Mouse (Mus musculus): ENCODE measurements at regions not wholly inside any gene's neighbourhood (a gene's known extent, or its start where the extent isn't known, plus 50 kb on each side); places are given as distances from the start of the nearest gene placed in this dataset.

- TF ChIP-seq POLR2A (IDR thresholded peaks at IDR 0.05; ENCODE audit: control insufficient read depth, low read depth, low read length) (no peak), CTCF (IDR thresholded peaks at IDR 0.05; ENCODE audit: control insufficient read depth, insufficient read depth, insufficient replicate concordance, low read depth, low read length) (no peak)
Measured at GRCm38 (mm10) chr14:72760123-72760522, 50.3 kb upstream of the Fndc3a start.
